Mouse (Mus musculus): ENCODE results near the gene Tmem53. TPM values are rescaled to one million over a fixed set of nuclear protein-coding genes. Genes with fewer than 3 reads are reported as not detected.

Tmem53 gene
- total RNA-seq, 1 experiment from 2014 or later, result 57.3 TPM

DNA sequence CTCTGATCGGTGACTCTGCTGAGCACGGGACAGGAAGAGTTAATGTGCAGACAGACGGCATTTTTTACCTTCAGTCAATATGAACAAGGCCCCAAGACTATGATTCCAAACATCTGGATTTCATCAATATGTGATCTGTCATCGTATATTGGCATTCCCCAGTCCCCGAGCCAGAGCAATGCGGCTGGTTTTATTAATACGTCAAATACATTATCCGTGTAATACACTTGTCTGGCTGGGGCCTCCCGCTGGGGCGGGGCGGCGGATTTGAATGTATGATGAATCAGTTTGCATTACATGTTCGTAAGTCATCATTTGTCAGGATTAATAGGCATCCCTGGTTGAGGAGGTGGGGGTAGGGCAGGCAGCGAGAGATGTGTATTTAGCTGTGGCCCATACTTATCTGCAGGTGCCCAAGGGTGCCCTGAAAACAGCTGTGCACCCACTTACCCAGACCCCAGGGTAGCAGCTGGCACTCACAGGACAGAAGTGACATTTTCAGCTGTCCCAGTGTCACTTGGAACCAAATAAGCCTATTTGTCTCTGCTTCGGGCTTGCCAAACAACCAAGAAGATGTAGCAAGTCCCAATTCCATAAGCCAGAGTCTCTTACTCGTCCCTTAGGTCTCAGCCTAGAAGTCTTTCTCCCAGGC, 63.2 kb downstream of the Tmem53 start:
- DNase-seq, result no peak

DNA sequence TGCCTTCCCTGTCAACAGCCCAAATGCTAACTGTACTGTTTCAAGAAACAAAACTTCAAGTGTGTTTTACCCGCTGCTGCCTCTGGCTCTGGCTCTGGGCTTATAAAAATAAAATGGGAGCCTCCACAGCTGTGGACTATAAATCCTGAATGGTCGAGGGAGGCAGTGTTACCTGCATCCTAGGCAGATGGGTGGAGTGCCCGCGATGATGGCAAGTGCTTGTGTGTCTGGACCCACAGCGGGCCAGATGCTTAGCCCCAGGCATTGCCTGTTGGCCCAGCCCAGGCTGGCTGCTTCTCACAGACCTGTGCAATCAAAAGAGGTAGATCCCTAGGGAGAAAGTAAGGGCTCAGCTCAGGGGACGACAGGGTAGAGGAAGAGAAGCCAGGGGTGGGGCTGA, 65.0 kb downstream of the Tmem53 start:
- DNase-seq, result no peak

DNA sequence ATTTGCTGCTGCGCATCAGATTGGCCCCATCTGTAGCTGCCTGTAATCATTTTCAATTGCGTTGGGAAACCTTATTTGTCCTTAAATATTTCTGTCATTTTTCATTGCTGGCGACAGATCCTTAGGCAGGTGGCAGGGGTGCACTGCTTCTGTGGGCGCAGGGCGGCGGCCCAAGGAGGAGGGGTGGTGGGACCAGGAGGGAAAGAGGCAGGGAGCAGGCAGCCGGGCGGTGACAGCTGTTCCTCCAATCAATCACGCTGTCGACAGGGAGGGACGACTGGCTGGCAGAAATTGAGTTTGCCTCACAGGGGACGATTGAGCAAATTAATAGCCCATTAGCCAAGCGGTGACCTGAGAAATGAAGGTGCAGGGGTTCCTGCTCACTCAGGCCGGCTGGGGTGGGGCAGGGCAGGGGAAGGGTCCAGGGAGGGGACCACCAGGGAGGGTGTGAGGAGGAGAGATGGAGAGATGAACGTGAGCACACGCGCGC, 66.0 kb downstream of the Tmem53 start:
- DNase-seq, result peak; percentile 28

Other genes with a start within 250 kb of the Tmem53 start
- gene Eif2b3, start 232.5 kb upstream of the Tmem53 start, total RNA-seq (2021), result 30.5 and 34.6 TPM in 2 replicates
- gene Ptch2, start 155.9 kb upstream of the Tmem53 start, total RNA-seq (2021), result 7.9 and 8.3 TPM in 2 replicates
- 6.3 and 10.2 TPM in 2 replicates for gene Btbd19, start 126.2 kb upstream of the Tmem53 start, total RNA-seq (2021)
- gene Tctex1d4, start 125.2 kb upstream of the Tmem53 start, total RNA-seq (2021), result not detected in 2 replicates
- gene Plk3, start 118.0 kb upstream of the Tmem53 start, total RNA-seq (2021), result 8.4 and 19.0 TPM in 2 replicates
- 935 and 1,177 TPM in 2 replicates for gene Rps8, start 95.7 kb upstream of the Tmem53 start, total RNA-seq (2021)
- gene Kif2c, start 69.3 kb upstream of the Tmem53 start, total RNA-seq (2021), result 7.1 and 7.2 TPM in 2 replicates
- gene Armh1, start 174 bp downstream of the Tmem53 start, total RNA-seq (2021), result 2.2 and 2.4 TPM in 2 replicates
- gene Rnf220, start 245.1 kb downstream of the Tmem53 start, total RNA-seq (2021), result 68.8 and 93.7 TPM in 2 replicates

Measured in adrenal gland, postnatal 14 days (tissue).